Mouse (Mus musculus) lung, embryonic 15.5 days (tissue): ENCODE results near the gene Gm48551. TPM values are rescaled to one million over a fixed set of nuclear protein-coding genes. Genes with fewer than 3 reads are reported as not detected.

Experiments used
- ATAC-seq: fragments of 200-750 bp; cut with Nextera tagmentation; 2 replicates; pipeline ENCODE4 v1.8.0; 2017; ENCODE audit warnings: moderate number of reproducible peaks, borderline replicate concordance; ENCODE audit not compliant: low FRiP score, low TSS enrichment; ENCODE audit errors: extremely low read depth
- H3K27ac ChIP-seq: fragments of 300-500 bp; sonication (generic); 2 replicates; pipeline ENCODE4 v1.5.1; 2015; ENCODE audit warnings: moderate library complexity, mild to moderate bottlenecking, inconsistent platforms
- H3K27me3 ChIP-seq: fragments of 300-500 bp; sonication (generic); 2 replicates; pipeline ENCODE4 v1.6.1; 2015; ENCODE audit warnings: inconsistent platforms
- H3K36me3 ChIP-seq: fragments of 300-500 bp; sonication (generic); 2 replicates; pipeline ENCODE4 v1.6.1; 2015; ENCODE audit warnings: inconsistent platforms
- H3K4me1 ChIP-seq: fragments of 300-500 bp; sonication (generic); 2 replicates; pipeline ENCODE4 v1.6.1; 2015; ENCODE audit warnings: inconsistent platforms
- H3K4me2 ChIP-seq: fragments of 300-500 bp; sonication (generic); 2 replicates; pipeline ENCODE4 v1.6.1; 2015; ENCODE audit warnings: inconsistent platforms, mild to moderate bottlenecking, moderate library complexity
- H3K4me3 ChIP-seq: fragments of 300-500 bp; sonication (generic); 2 replicates; pipeline ENCODE4 v1.5.1; 2015; ENCODE audit warnings: mild to moderate bottlenecking, inconsistent platforms
- H3K9ac ChIP-seq: fragments of 300-500 bp; sonication (generic); 2 replicates; pipeline ENCODE4 v1.6.1; 2015; ENCODE audit warnings: inconsistent platforms
- H3K9me3 ChIP-seq: fragments of 300-500 bp; sonication (generic); 2 replicates; pipeline ENCODE4 v1.6.1; 2016; ENCODE audit warnings: inconsistent platforms
- WGBS: fragments of 180-500 bp; shearing (Covaris S2); methylation state at CpG from one replicate; pipeline ENCODE4 v1.1.7; 2015; 5-methylcytosine and 5-hydroxymethylcytosine counted together
- polyA plus RNA-seq: library from polyadenylated mRNA; unstranded; fragments of >200 nt; fragmentation: Nextera tagmentation; extraction: Ambion mirVana; gene quantifications from 2 replicates; pipeline ENCODE4 v1.2.1, GENCODE M21; 2015

Gm48551 gene
- polyA plus RNA-seq, 1 experiment from 2014 or later: 1.6 TPM

DNA sequence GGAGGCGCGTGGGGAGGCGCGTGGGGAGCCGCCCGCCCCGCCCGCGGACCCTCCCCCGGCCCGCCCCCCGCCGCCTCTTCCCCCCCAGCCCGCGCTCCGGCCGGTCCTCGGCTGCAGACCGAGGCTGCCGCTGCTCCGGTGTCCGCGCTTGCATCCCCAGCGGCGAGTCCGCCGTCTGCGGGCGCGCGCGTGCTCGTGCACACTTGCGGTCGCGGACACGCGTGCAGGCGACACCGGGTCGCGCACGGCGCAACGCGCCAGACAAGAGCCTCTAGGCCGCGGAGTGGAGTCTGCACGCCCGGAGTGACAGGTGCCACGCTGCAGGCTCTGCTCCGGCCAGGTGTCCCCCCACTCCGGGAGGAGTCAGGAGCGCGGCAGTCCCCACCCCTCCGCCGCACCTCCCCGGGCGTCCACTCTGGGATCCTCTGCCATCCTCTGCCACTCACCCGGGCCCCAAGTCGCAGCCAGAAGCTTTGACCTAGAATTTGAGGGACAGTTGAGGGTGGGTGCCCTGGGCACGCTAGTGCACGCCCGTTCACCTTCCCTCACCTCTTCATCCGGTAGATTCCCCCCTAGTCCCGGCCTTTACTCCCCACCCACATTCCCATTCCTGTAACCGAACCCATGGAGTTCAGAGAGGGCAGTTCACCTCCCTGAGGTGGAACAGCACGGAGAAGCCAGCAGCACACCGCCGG lies 46.7 kb downstream of the Gm48551 start:
- Histone ChIP-seq H3K27ac (peak overlapping the region; percentile 97), H3K4me1 (peaks cover 52% of the 10 kb centered on the region), H3K4me3 (peak overlapping the region; percentile 80), H3K36me3 (no peaks in the 10 kb centered on the region), H3K27me3 (0 out of 2 replicates have a peak, but pooled peaks cover 3% of the 10 kb centered on the region), H3K4me2 (peak overlapping the region; percentile 97), H3K9me3 (no peaks in the 10 kb centered on the region), H3K9ac (peak overlapping the region; percentile 77)
- ATAC-seq: 0 out of 2 replicates have a peak, but pooled peaks have one; percentile 2
- WGBS: 3% methylated on average over 25 of the region's 70 CpGs

DNA sequence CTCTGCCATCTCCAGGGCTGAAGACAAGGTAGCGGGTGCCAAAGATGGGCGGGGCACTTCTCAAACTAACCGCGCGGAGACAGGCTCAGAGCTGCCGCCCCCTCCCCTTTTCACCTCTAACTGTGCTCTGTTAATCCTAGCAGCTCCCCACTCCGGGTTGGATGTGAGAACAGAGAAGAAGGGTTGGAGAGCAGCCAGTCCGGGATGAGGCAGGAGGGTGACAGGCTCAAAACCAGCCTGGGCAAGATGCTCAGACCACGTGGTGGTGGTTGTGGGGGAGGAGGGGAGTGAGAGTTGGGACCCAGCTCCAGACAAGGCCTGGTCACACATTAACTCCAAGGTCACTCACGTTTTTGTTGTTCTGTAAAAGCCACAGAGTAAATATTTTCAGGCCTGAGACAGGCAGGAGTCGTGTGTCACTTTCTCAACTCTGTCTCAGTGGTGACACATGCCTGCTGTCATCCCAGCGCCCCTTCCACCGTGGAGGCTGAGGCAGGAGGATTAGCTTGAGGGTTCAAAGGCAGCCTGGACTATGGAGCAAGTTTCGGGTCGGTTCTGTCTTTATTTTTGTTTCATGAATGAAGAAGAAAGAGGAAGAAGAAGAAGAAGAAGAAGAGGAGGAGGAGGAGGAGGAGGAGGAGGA lies 47.4 kb downstream of the Gm48551 start:
- Histone ChIP-seq H3K9me3 (no peaks in the 10 kb centered on the region), H3K27me3 (0 out of 2 replicates have a peak, but pooled peaks cover 3% of the 10 kb centered on the region), H3K4me1 (peaks cover 52% of the 10 kb centered on the region), H3K4me3 (peak overlapping the region; percentile 80), H3K27ac (peak overlapping the region; percentile 97; the same call in 1 of the 2 replicates), H3K4me2 (peak overlapping the region; percentile 97), H3K36me3 (no peaks in the 10 kb centered on the region), H3K9ac (no peak overlapping the region)
- no peak for ATAC-seq
- 15% methylated on average over 14 of the region's 15 CpGs for WGBS

DNA sequence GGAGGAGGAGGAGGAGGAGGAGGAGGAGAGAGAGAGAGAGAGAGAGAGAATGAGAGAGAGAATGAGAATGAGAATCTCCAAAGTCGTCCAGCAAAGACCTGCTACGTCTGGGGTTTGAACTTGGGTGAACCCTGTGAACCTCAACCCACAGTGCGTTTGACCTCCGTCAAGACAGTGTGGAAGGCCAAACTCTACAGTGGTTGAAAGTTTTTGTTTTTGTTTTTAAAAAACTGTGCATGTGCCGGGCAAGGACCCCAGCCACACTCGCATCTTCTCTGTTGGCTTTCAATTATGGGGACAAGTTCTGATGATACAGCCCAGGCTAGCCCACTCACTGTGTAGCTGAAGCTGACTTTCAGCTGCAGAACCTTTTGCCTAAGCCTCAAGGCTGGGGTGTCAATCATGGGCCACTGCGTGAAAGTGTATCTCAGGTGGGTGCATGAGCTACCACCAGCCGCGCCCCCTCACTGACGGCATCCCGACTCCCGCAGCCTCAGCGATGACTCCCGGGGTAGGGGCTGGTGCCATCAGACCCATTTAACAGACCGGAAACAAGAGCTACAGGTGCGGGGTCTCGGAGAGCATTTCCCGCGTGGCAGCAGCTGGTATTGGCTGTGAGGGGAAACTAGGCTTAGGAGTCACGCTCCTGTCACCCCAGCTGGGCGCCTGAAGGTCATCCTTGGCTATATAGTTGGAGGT lies 48.1 kb downstream of the Gm48551 start:
- Histone ChIP-seq H3K27me3 (0 out of 2 replicates have a peak, but pooled peaks cover 3% of the 10 kb centered on the region), H3K9ac (no peak overlapping the region), H3K36me3 (no peaks in the 10 kb centered on the region), H3K9me3 (no peaks in the 10 kb centered on the region), H3K27ac (no peak overlapping the region), H3K4me3 (peak overlapping the region; percentile 10; the same call in 1 of the 2 replicates), H3K4me1 (peaks cover 49% of the 10 kb centered on the region), H3K4me2 (peak overlapping the region; percentile 54)
- ATAC-seq: no peak
- 60% methylated on average over 21 of the region's 21 CpGs for WGBS

DNA sequence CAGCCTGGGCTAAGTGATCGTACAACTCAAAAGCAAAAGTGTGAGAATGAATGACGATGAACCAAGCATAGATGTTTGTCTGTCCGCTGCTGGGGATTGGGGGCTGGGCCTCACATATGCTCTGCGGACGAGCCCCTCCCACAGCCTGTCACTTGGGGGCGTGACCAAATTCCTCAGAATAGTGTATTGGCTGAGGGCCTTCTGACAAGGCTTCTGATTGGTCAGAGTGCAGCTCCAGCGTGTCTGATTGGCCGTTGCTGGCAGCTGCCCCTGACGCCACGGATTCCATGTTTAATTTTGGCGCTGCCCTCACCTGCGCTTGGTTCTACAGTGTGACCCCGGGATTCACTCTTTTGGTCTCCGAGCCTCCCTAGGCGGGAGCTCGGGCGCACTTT lies 48.6 kb downstream of the Gm48551 start:
- H3K4me3 ChIP-seq: peak overlapping the region; percentile 19
- H3K4me2 ChIP-seq: peak overlapping the region; percentile 54
- H3K27me3 ChIP-seq: 0 out of 2 replicates have a peak, but pooled peaks cover 3% of the 10 kb centered on the region
- peaks cover 47% of the 10 kb centered on the region for H3K4me1 ChIP-seq
- no peak overlapping the region; the same call in 1 of the 2 replicates for H3K9ac ChIP-seq
- 2% methylated on average over 17 of the region's 17 CpGs for WGBS
- H3K9me3 ChIP-seq: no peaks in the 10 kb centered on the region
- no peak overlapping the region for H3K27ac ChIP-seq
- ATAC-seq: peak; percentile 86
- no peaks in the 10 kb centered on the region for H3K36me3 ChIP-seq

DNA sequence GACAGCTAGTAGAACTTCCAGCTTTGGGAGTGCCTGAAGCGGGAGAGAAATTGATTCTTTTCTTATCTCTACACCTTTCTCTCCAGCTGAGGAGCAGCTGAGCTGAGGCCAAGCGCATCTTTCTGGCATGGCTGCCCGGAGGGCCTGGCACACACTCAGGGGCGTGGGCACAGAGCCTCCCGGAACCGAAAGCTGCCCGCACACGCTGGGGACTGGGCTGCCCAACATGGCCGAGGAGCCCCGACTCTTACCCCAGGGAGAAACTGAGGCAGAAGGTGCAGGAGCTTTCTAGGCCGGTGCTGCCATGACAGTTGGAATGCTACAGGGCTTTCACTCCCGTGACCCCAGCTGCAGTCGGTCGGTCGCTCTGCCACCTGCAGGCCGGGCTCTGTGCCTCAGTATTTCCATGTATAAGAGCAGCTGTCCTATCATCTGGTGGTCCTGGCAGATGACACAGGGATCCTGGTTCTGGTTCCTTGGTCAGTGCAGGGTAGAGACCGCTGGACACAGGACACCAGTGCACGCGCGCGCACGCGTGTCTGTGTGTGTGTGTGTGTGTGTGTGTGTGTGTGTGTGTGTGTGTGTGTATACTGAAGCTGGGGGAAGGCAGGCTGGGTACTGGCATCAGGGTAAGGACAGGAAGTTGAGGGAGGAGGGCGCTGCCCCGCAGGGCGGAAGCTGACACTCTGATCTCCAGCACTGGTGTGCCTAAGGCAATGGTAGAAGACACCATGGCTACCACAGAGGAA lies 49.4 kb downstream of the Gm48551 start:
- peak overlapping the region; percentile 54; the same call in 1 of the 2 replicates for H3K4me2 ChIP-seq
- WGBS: 74% methylated on average over 26 of the region's 26 CpGs
- no peaks in the 10 kb centered on the region for H3K9me3 ChIP-seq
- no peak overlapping the region for H3K4me3 ChIP-seq
- peaks cover 47% of the 10 kb centered on the region for H3K4me1 ChIP-seq
- H3K27me3 ChIP-seq: no peaks in the 10 kb centered on the region
- no peaks in the 10 kb centered on the region for H3K36me3 ChIP-seq
- H3K27ac ChIP-seq: peak overlapping the region; percentile 38; the same call in 1 of the 2 replicates
- ATAC-seq: no peak
- H3K9ac ChIP-seq: no peak overlapping the region; the same call in 1 of the 2 replicates

DNA sequence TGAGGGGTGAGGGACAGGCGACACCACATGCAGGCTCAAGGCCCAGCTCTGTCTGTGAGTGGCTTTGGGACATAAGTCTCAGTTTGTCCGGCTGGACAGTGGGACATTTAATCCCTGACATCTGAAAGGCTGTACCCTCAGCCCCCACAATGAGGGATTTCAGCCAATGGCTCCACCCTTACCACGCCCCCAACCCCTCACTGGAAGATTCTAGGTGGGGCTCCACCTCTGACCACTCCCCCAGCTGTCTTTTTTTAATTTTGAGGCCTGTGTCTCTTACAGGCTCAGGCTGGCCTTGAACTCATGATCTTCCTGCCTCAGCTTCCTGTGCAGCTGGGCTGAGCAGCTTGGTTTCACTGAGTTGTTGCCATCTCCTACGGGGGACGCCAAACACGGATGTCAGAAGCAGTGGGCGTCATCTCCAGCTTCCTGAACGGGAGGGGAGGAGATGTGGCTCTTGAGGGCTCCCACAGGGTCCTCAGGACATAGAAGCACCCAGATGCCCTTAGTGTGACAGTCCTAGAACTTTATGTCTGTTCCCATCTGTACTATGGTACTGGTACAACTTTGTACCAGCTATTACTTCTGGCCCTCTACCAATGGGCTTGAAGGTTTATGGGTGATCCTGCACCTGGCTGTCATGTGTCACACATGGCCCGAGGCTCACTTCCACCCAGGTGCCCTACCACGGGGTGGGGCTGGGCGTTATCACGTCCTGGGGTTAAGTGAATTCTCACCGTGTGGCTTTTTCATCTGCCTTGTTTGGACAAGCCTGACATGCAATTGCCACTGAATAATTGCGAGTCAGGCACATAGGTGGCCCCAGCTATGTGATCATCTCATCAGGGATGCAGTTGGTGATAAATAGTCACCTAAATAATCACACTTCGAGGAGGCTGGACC lies 50.3 kb downstream of the Gm48551 start:
- H3K4me3 ChIP-seq: no peak overlapping the region
- 51% methylated on average over 15 of the region's 15 CpGs for WGBS
- no peak for ATAC-seq
- H3K9me3 ChIP-seq: no peaks in the 10 kb centered on the region
- H3K27ac ChIP-seq: peak overlapping the region; percentile 38
- H3K4me1 ChIP-seq: peaks cover 43% of the 10 kb centered on the region
- no peaks in the 10 kb centered on the region for H3K27me3 ChIP-seq
- H3K36me3 ChIP-seq: no peaks in the 10 kb centered on the region
- H3K4me2 ChIP-seq: no peak overlapping the region
- H3K9ac ChIP-seq: no peak overlapping the region

DNA sequence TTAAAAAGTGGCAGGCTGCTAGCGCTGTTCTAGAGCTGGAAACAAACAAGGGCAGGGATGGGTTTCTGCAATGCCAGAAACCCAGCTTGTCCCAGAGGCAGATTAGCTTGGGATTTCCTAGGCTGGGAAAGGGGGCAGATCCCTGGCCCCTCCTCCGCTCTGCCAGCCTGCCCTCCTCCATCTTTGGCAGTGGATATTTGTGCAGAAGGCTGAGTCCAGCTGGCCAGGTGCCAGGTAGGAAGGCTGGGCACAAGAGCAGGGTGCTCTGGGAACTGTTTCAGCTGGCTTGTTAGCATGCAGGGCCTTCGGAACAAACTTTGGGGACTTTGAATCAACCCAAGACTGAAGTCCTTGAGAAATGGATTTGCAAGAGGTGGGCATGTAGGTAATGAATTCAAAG lies 51.2 kb downstream of the Gm48551 start:
- no peaks in the 10 kb centered on the region for H3K36me3 ChIP-seq
- no peak overlapping the region for H3K27ac ChIP-seq
- H3K27me3 ChIP-seq: no peaks in the 10 kb centered on the region
- no peaks in the 10 kb centered on the region for H3K9me3 ChIP-seq
- H3K9ac ChIP-seq: no peak overlapping the region
- H3K4me3 ChIP-seq: no peak overlapping the region
- WGBS: 61% methylated on average over 3 of the region's 3 CpGs
- H3K4me1 ChIP-seq: peaks cover 41% of the 10 kb centered on the region
- no peak for ATAC-seq
- no peak overlapping the region for H3K4me2 ChIP-seq

DNA sequence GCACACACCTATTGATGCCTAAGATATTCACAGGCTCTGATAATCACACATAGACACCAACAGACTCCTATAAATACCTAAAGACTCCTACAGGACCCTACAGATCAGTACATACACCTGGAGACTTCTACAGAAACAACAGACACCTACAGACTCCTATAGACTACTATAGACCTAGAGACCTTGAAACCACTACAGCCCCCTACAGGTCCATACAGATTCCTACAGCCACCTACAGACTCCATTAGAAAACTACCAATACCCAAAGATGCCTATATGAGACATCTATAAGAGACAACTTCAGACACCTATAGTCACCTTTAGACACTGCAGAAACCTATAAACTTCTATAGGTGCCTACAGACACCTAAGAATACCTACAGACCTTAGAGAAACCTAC lies 56.8 kb downstream of the Gm48551 start:
- H3K9me3 ChIP-seq: no peaks in the 10 kb centered on the region
- H3K36me3 ChIP-seq: no peaks in the 10 kb centered on the region
- no peaks in the 10 kb centered on the region for H3K4me1 ChIP-seq
- no peaks in the 10 kb centered on the region for H3K27me3 ChIP-seq
- no peak overlapping the region for H3K4me3 ChIP-seq
- no peak overlapping the region for H3K27ac ChIP-seq
- H3K4me2 ChIP-seq: no peak overlapping the region
- no peak for ATAC-seq
- H3K9ac ChIP-seq: no peak overlapping the region
